In genomic region chr12:71279521-71280262, GRCm38 (mm10) we compare ENCODE assay signal across 11 mouse cellular contexts. TPM values are rescaled to one million over a fixed set of nuclear protein-coding genes. Genes with fewer than 3 reads are reported as not detected.
DNase-seq lines count a peak whose midpoint lies in the region; ATAC-seq lines count a peak whose summit lies in the region.
"Had no signal": no experiment of that assay in that cellular context is flagged by ENCODE, and none has a peak within 500 bp of the region (broad histone marks: within the 10 kb centered on the region; RNA-seq: fewer than 3 reads in every experiment).

No protein-coding gene starts in this region.

- 0 out of 2 replicates have a peak overlapping the region, but pooled peaks have one; percentile 47 for H3K27ac ChIP-seq in hindbrain, embryonic 10.5 days
- no peak overlapping the region for H3K27ac ChIP-seq in hindbrain, embryonic 11.5 days (ENCODE audit: low read depth, low read length)
- peak overlapping the region; percentile 62 for H3K27ac ChIP-seq in hindbrain, embryonic 12.5 days
- peak overlapping the region; percentile 52; the same call in 1 of the 2 replicates for H3K27ac ChIP-seq in midbrain, embryonic 16.5 days (ENCODE audit: low read length)
- H3K27ac ChIP-seq: heart, adult 2 months; stomach, postnatal 0 days had no signal

- no peaks in the 10 kb centered on the region for H3K27me3 ChIP-seq in hindbrain, embryonic 10.5 days (ENCODE audit: insufficient read depth, poor library complexity, severe bottlenecking)
- H3K27me3 ChIP-seq in hindbrain, embryonic 11.5 days (ENCODE audit: control insufficient read depth, insufficient read depth, low read length) = no peaks in the 10 kb centered on the region
- no peaks in the 10 kb centered on the region; the same call in 1 of the 2 replicates for H3K27me3 ChIP-seq in hindbrain, embryonic 12.5 days
- no peaks in the 10 kb centered on the region for H3K27me3 ChIP-seq in midbrain, embryonic 16.5 days (ENCODE audit: control insufficient read depth, insufficient read depth, low read depth, low read length)

- H3K4me3 ChIP-seq in hindbrain, embryonic 10.5 days = no peak overlapping the region
- no peak overlapping the region for H3K4me3 ChIP-seq in hindbrain, embryonic 11.5 days (ENCODE audit: low read depth, low read length)
- no peak overlapping the region for H3K4me3 ChIP-seq in hindbrain, embryonic 12.5 days
- H3K4me3 ChIP-seq in midbrain, embryonic 16.5 days (ENCODE audit: low read depth, low read length) = no peak overlapping the region
- H3K4me3 ChIP-seq: heart, adult 2 months had no signal

- no peak overlapping the region for H3K9ac ChIP-seq in hindbrain, embryonic 11.5 days (ENCODE audit: low read depth, low read length)
- no peak overlapping the region for H3K9ac ChIP-seq in hindbrain, embryonic 12.5 days
- peak overlapping the region; percentile 38; the same call in 1 of the 2 replicates for H3K9ac ChIP-seq in midbrain, embryonic 16.5 days (ENCODE audit: low read depth, low read length)
- H3K9ac ChIP-seq: liver, postnatal 0 days had no signal

- H3K4me2 ChIP-seq in hindbrain, embryonic 11.5 days (replicated peaks; ENCODE audit: low read depth, low read length) = no peak overlapping the region
- H3K4me2 ChIP-seq in hindbrain, embryonic 12.5 days (replicated peaks) = no peak overlapping the region
- H3K4me2 ChIP-seq in midbrain, embryonic 16.5 days (ENCODE audit: low read length) = no peak overlapping the region

- peaks cover 15% of the 10 kb centered on the region; the same call in 1 of the 2 replicates for H3K4me1 ChIP-seq in hindbrain, embryonic 10.5 days (replicated peaks)
- no peaks in the 10 kb centered on the region for H3K4me1 ChIP-seq in hindbrain, embryonic 11.5 days (replicated peaks; ENCODE audit: control insufficient read depth, insufficient read depth, low read length)
- H3K4me1 ChIP-seq in hindbrain, embryonic 12.5 days = peaks cover 8% of the 10 kb centered on the region
- H3K4me1 ChIP-seq in midbrain, embryonic 16.5 days (ENCODE audit: control insufficient read depth, insufficient read depth, low read length) = peaks cover 8% of the 10 kb centered on the region

- no peaks in the 10 kb centered on the region for H3K36me3 ChIP-seq in hindbrain, embryonic 10.5 days
- H3K36me3 ChIP-seq in hindbrain, embryonic 11.5 days (ENCODE audit: control insufficient read depth, insufficient read depth, low read length) = no peaks in the 10 kb centered on the region
- no peaks in the 10 kb centered on the region for H3K36me3 ChIP-seq in hindbrain, embryonic 12.5 days
- H3K36me3 ChIP-seq in midbrain, embryonic 16.5 days (ENCODE audit: control insufficient read depth, insufficient read depth, low read length) = no peaks in the 10 kb centered on the region

- no peaks in the 10 kb centered on the region for H3K9me3 ChIP-seq in hindbrain, embryonic 10.5 days
- H3K9me3 ChIP-seq in hindbrain, embryonic 11.5 days (ENCODE audit: control insufficient read depth, low read length) = no peaks in the 10 kb centered on the region
- no peaks in the 10 kb centered on the region for H3K9me3 ChIP-seq in hindbrain, embryonic 12.5 days (replicated peaks)
- H3K9me3 ChIP-seq in midbrain, embryonic 16.5 days (replicated peaks; ENCODE audit: control insufficient read depth, low read length, poor library complexity, severe bottlenecking) = 0 out of 2 replicates have a peak, but pooled peaks cover 2% of the 10 kb centered on the region

- 67% methylated on average over 12 of the region's 12 CpGs for WGBS in hindbrain, embryonic 10.5 days
- WGBS in hindbrain, embryonic 11.5 days = 60% methylated on average over 12 of the region's 12 CpGs
- WGBS in hindbrain, embryonic 12.5 days = 57% methylated on average over 12 of the region's 12 CpGs
- WGBS in midbrain, embryonic 16.5 days = 51% methylated on average over 12 of the region's 12 CpGs

- no peak for ATAC-seq in hindbrain, embryonic 11.5 days (ENCODE audit: low FRiP score)
- peak; percentile 35; the same call in 1 of the 2 replicates for ATAC-seq in hindbrain, embryonic 12.5 days (ENCODE audit: low FRiP score)
- peak; percentile 54; the same call in 1 of the 2 replicates for ATAC-seq in midbrain, embryonic 16.5 days
- ATAC-seq: liver, postnatal 0 days had no signal

- no peak for DNase-seq in hindbrain, embryonic 10.5 days (ENCODE audit: low spot score)
- DNase-seq in hindbrain, embryonic 11.5 days (ENCODE audit: low spot score) = no peak
- peak; percentile 14 for DNase-seq in Muller cell, postnatal 12 days (ENCODE audit: inconsistent ontology term)
- no peak for DNase-seq in ovary, postnatal 36 days (ENCODE audit: low spot score)
- no peak for DNase-seq in spleen, postnatal 14 days (ENCODE audit: low spot score in 2 of 2)
- DNase-seq in heart, adult 9 months (ENCODE audit: low spot score in 2 of 2) = no peak
- DNase-seq: heart, adult 2 months; liver, postnatal 0 days had no signal

RNA-seq across cellular contexts. Expression of gene Dact1, which starts 30.0 kb away (rescaled TPM):
- 12.2 and 15.2 TPM in 2 replicates for polyA plus RNA-seq in hindbrain, embryonic 10.5 days (2016; fragmentation: Nextera tagmentation; extraction: Ambion mirVana)
- polyA plus RNA-seq in hindbrain, embryonic 11.5 days (2014; fragmentation: Nextera tagmentation; extraction: Ambion mirVana) = 15.3 and 17.5 TPM in 2 replicates
- 50.6 and 53.0 TPM in 2 replicates for polyA plus RNA-seq in hindbrain, embryonic 12.5 days (2016; fragmentation: Nextera tagmentation; extraction: Ambion mirVana)
- 25.1 and 25.3 TPM in 2 replicates for polyA plus RNA-seq in midbrain, embryonic 16.5 days (2015; fragmentation: Nextera tagmentation; extraction: Ambion mirVana)
